Mouse (Mus musculus) CH12.LX (cell line): ENCODE data around the gene Ifna4. TPM values are rescaled to one million over a fixed set of nuclear protein-coding genes. Genes with fewer than 3 reads are reported as not detected.

ENCODE experiments used
- DNase-seq: peaks from one replicate; pipeline ENCODE4 v3.0.0-alpha.2; 2013; ENCODE audit errors: extremely low read depth
- H3K27ac ChIP-seq: 2 replicates; pipeline ENCODE4 v1.5.1; 2012; ENCODE audit warnings: low read depth, mild to moderate bottlenecking, control low read depth, moderate library complexity; ENCODE audit not compliant: insufficient read depth
- H3K27me3 ChIP-seq: replicated peaks from 2 replicates; pipeline ENCODE3; 2012; ENCODE audit warnings: inconsistent platforms
- H3K36me3 ChIP-seq, 2 experiments: replicated peaks in 1 of 2; 2 replicates each; pipeline versions ENCODE3 to v1.6.1; 2012; ENCODE audit warnings: inconsistent platforms in 1 of 2, low read length in 1 of 2, mild to moderate bottlenecking in 1 of 2, mixed read lengths in 1 of 2, moderate library complexity in 1 of 2; ENCODE audit not compliant: control insufficient read depth in 1 of 2, insufficient read depth in 1 of 2
- H3K4me1 ChIP-seq, 2 experiments: 2 replicates each; pipeline ENCODE4 v1.6.1; 2012; ENCODE audit warnings: inconsistent platforms in 1 of 2, moderate library complexity in 1 of 2; ENCODE audit not compliant: insufficient read depth in 2 of 2, control insufficient read depth in 1 of 2
- H3K4me2 ChIP-seq: 2 replicates; pipeline ENCODE4 v1.6.1; 2012; ENCODE audit warnings: low read depth, mild to moderate bottlenecking, control low read depth; ENCODE audit not compliant: poor library complexity, insufficient read depth, severe bottlenecking
- H3K4me3 ChIP-seq, 3 experiments: fragments of 150-350 bp in 1 of 3; sonication (generic) in 1 of 3; replicated peaks in 1 of 3; 2 replicates each; pipeline versions ENCODE3 to v1.5.1; 2011 to 2012; ENCODE audit warnings: low read depth in 2 of 3, low read length in 2 of 3, mild to moderate bottlenecking in 2 of 3, moderate library complexity in 2 of 3, control low read depth in 1 of 3, improper control_type of control experiment in 1 of 3, inconsistent platforms in 1 of 3, mixed read lengths in 1 of 3; ENCODE audit not compliant: poor library complexity in 1 of 3
- H3K79me2 ChIP-seq: replicated peaks from 2 replicates; pipeline ENCODE4 v1.6.1; 2012; ENCODE audit warnings: mild to moderate bottlenecking, moderate library complexity; ENCODE audit not compliant: control insufficient read depth, poor library complexity, insufficient read depth, severe bottlenecking; ENCODE audit errors: extremely low read depth
- H3K9ac ChIP-seq: 2 replicates; pipeline ENCODE4 v1.6.1; 2012; ENCODE audit warnings: low read depth, mild to moderate bottlenecking, control low read depth, moderate library complexity; ENCODE audit not compliant: insufficient read depth
- H3K9me3 ChIP-seq: replicated peaks from 2 replicates; pipeline ENCODE3; 2012; ENCODE audit warnings: low read length, inconsistent platforms, mixed read lengths
- BHLHE40 ChIP-seq: IDR thresholded peaks from 2 replicates; pipeline ENCODE4 v1.6.1; 2011; ENCODE audit warnings: mild to moderate bottlenecking, low read depth, low read length, improper control_type of control experiment
- CHD1 ChIP-seq: IDR thresholded peaks from 2 replicates; pipeline ENCODE4 v1.6.1; 2012; ENCODE audit warnings: low read depth, low read length, improper control_type of control experiment, inconsistent platforms
- CHD2 ChIP-seq: IDR thresholded peaks from 2 replicates; pipeline ENCODE4 v1.6.1; 2011; ENCODE audit warnings: low read length, improper control_type of control experiment
- E2F4 ChIP-seq: IDR thresholded peaks from 2 replicates; pipeline ENCODE4 v1.6.1; 2011; ENCODE audit warnings: low read depth, low read length, improper control_type of control experiment; ENCODE audit not compliant: insufficient replicate concordance
- ELF1 ChIP-seq: IDR thresholded peaks from 2 replicates; pipeline ENCODE4 v1.6.1; 2014; ENCODE audit warnings: low read depth, mild to moderate bottlenecking, inconsistent platforms, low read length, improper control_type of control experiment
- EP300 ChIP-seq: IDR thresholded peaks from 2 replicates; pipeline ENCODE4 v1.6.1; 2011; ENCODE audit warnings: low read length, improper control_type of control experiment
- ETS1 ChIP-seq: conservative IDR thresholded peaks from 2 replicates; pipeline ENCODE4 v1.6.1; 2012; ENCODE audit warnings: low read depth, mild to moderate bottlenecking, inconsistent platforms, low read length, improper control_type of control experiment, moderate library complexity
- HCFC1 ChIP-seq: IDR thresholded peaks from 2 replicates; pipeline ENCODE4 v1.6.1; 2012; ENCODE audit warnings: low read depth, mild to moderate bottlenecking, inconsistent platforms, low read length, improper control_type of control experiment
- IRF4 ChIP-seq: IDR thresholded peaks from 2 replicates; pipeline ENCODE4 v1.6.1; 2014; ENCODE audit warnings: low read depth, mild to moderate bottlenecking, inconsistent platforms, low read length, improper control_type of control experiment
- JUND ChIP-seq: conservative IDR thresholded peaks from 2 replicates; pipeline ENCODE4 v1.6.1; 2011; ENCODE audit warnings: low read depth, low read length, improper control_type of control experiment
- MAFK ChIP-seq: IDR thresholded peaks from 2 replicates; pipeline ENCODE4 v1.6.1; 2011; ENCODE audit warnings: low read length, improper control_type of control experiment; ENCODE audit not compliant: insufficient replicate concordance
- MAX ChIP-seq: IDR thresholded peaks from 2 replicates; pipeline ENCODE4 v1.6.1; 2011; ENCODE audit warnings: low read length, improper control_type of control experiment
- MAZ ChIP-seq: IDR thresholded peaks from 2 replicates; pipeline ENCODE4 v1.6.1; 2012; ENCODE audit warnings: low read depth, mild to moderate bottlenecking, inconsistent platforms, low read length, improper control_type of control experiment, moderate library complexity
- MEF2A ChIP-seq: IDR thresholded peaks from 2 replicates; pipeline ENCODE4 v1.6.1; 2014; ENCODE audit warnings: low read depth, mild to moderate bottlenecking, inconsistent platforms, low read length, improper control_type of control experiment, borderline replicate concordance
- MYC ChIP-seq: IDR thresholded peaks from 2 replicates; pipeline ENCODE4 v1.6.1; 2011; ENCODE audit warnings: low read depth, mild to moderate bottlenecking, improper control_type of control experiment, low read length
- NELFE ChIP-seq: IDR thresholded peaks from 2 replicates; pipeline ENCODE4 v1.6.1; 2011; ENCODE audit warnings: low read depth, low read length, improper control_type of control experiment
- NRF1 ChIP-seq: IDR thresholded peaks from 2 replicates; pipeline ENCODE4 v1.6.1; 2014; ENCODE audit warnings: low read depth, mild to moderate bottlenecking, inconsistent platforms, low read length, improper control_type of control experiment, moderate library complexity
- POLR2A ChIP-seq: IDR thresholded peaks from 2 replicates; pipeline ENCODE4 v1.6.1; 2011; ENCODE audit warnings: low read depth, mild to moderate bottlenecking, improper control_type of control experiment, low read length
- RAD21 ChIP-seq: IDR thresholded peaks from 2 replicates; pipeline ENCODE4 v1.6.1; 2011; ENCODE audit warnings: low read depth, mild to moderate bottlenecking, low read length, improper control_type of control experiment, moderate library complexity
- RCOR1 ChIP-seq: conservative IDR thresholded peaks from 2 replicates; pipeline ENCODE4 v1.6.1; 2012; ENCODE audit warnings: low read depth, mild to moderate bottlenecking, inconsistent platforms, low read length, improper control_type of control experiment
- SMC3 ChIP-seq: IDR thresholded peaks from 2 replicates; pipeline ENCODE4 v1.6.1; 2011; ENCODE audit warnings: low read depth, low read length, improper control_type of control experiment
- TBP ChIP-seq: conservative IDR thresholded peaks from 2 replicates; pipeline ENCODE4 v1.6.1; 2011; ENCODE audit warnings: low read depth, low read length, improper control_type of control experiment
- TCF12 ChIP-seq: IDR thresholded peaks from 2 replicates; pipeline ENCODE4 v1.6.1; 2014; ENCODE audit warnings: low read depth, mild to moderate bottlenecking, inconsistent platforms, low read length, improper control_type of control experiment
- UBTF ChIP-seq: IDR thresholded peaks from 2 replicates; pipeline ENCODE4 v1.6.1; 2012; ENCODE audit warnings: low read depth, mild to moderate bottlenecking, inconsistent platforms, low read length, improper control_type of control experiment, moderate library complexity
- ZC3H11A ChIP-seq: IDR thresholded peaks from 2 replicates; pipeline ENCODE4 v1.6.1; 2012; ENCODE audit warnings: low read depth, mild to moderate bottlenecking, inconsistent platforms, low read length, improper control_type of control experiment
- ZNF384 ChIP-seq: IDR thresholded peaks from 2 replicates; pipeline ENCODE4 v1.6.1; 2012; ENCODE audit warnings: low read depth, low read length, improper control_type of control experiment, inconsistent platforms
- dilution Hi-C: fragments of 300-500 bp; cut with MboI; formaldehyde crosslinking; loops from 2 replicates; pipeline ENCODE4 v1.14.3; 2020; ENCODE audit warnings: low sequenced_read_pairs; ENCODE audit not compliant: extremely low pct_unique_long_range_greater_than_20kb, extremely low pct_ligation_motif_present
- in situ Hi-C: fragments of 300-500 bp; cut with MboI; formaldehyde crosslinking; loops from 3 replicates; pipeline ENCODE4 v1.14.3; 2019; ENCODE audit warnings: low sequenced_read_pairs, low pct_ligation_motif_present, low pct_unique_long_range_greater_than_20kb, mixed read lengths
- polyA plus RNA-seq: library from polyadenylated mRNA; unstranded; fragments of >175 nt; gene quantifications from 2 replicates; pipeline ENCODE4 v1.2.1, GENCODE M21; 2012; ENCODE audit warnings: low read depth; ENCODE audit not compliant: insufficient read length
- total RNA-seq, 2 experiments: library from RNA; depleted of rRNA; stranded (reverse); fragments of 300-350 nt in 1 of 2; fragments of >200 nt in 1 of 2; gene quantifications; 2 replicates each; pipeline ENCODE4 v1.2.3; 2012 to 2014

The Ifna4 gene
- total and polyA plus RNA-seq, 3 experiments = not detected

GRCm38 (mm10) chr4:88864599-88864998 is 22.9 kb downstream of the Ifna4 start:
- Histone ChIP-seq H3K27ac (no peak overlapping the region), H3K9ac (peak overlapping the region; percentile 43), H3K4me1 (peaks cover 0 to 31% of the 10 kb centered on the region in 2 experiments; a peak in 2 of 4 replicates), H3K36me3 (no peaks in the 10 kb centered on the region), H3K27me3 (peaks cover 52% of the 10 kb centered on the region), H3K9me3 (no peaks in the 10 kb centered on the region), H3K4me3 (peak overlapping the region; percentile 10 to 41 (median 41)), H3K79me2 (no peaks in the 10 kb centered on the region), H3K4me2 (peak overlapping the region; percentile 88)
- DNase-seq = peak; percentile 83
- dilution Hi-C loops (no loop called here), in situ Hi-C loops (no loop called here)
- TF ChIP-seq EP300 (peak; percentile 95), MYC (peak; percentile 62; the same call in 1 of the 2 replicates), MEF2A (peak; percentile 83), E2F4 (peak; percentile 76; the same call in 1 of the 2 replicates), BHLHE40 (peak; percentile 83), ELF1 (peak; percentile 25; the same call in 1 of the 2 replicates), HCFC1 (peak; percentile 39; the same call in 1 of the 2 replicates), JUND (peak; percentile 69), UBTF (no peak), ZNF384 (peak; percentile 35), TCF12 (peak; percentile 82), NRF1 (no peak), RAD21 (no peak), RCOR1 (peak; percentile 91), ZC3H11A (no peak), POLR2A (no peak), MAZ (peak; percentile 61; the same call in 1 of the 2 replicates), SMC3 (no peak), MAX (peak; percentile 85), IRF4 (peak; percentile 96), NELFE (no peak), CHD2 (peak; percentile 65), CHD1 (peak; percentile 73; the same call in 1 of the 2 replicates), ETS1 (peak; percentile 77), TBP (no peak), MAFK (peak; percentile 91)
